Mouse (Mus musculus) frontal cortex, adult 2 months (tissue): ENCODE results near the gene Mrto4. TPM values are rescaled to one million over a fixed set of nuclear protein-coding genes. Genes with fewer than 3 reads are reported as not detected.
A peak's percentile ranks its signal among the peaks of the same experiment; 100 is the strongest.

ENCODE experiments used
- DNase-seq, 2 experiments: peaks; one replicate each; pipeline ENCODE4 v3.0.0; 2022; ENCODE audit warnings: low spot score in 1 of 2; ENCODE audit errors: extremely low spot score in 1 of 2
- polyA plus RNA-seq: library from polyadenylated mRNA; depleted of rRNA; stranded (reverse); fragments of >200 nt; gene quantifications from 2 replicates; pipeline ENCODE4 v1.2.3, GENCODE M21; 2012

The Mrto4 gene
- polyA plus RNA-seq, 1 experiment, result 53.6 TPM

GRCm38 (mm10) chr4:139341556-139342233, 10.7 kb downstream of the Mrto4 start:
- no peak for DNase-seq

GRCm38 (mm10) chr4:139340835-139341234, 11.5 kb downstream of the Mrto4 start:
- DNase-seq, result no peak

- no peak for DNase-seq
Observed at GRCm38 (mm10) chr4:139338145-139338544, 14.2 kb downstream of the Mrto4 start.

- DNase-seq, result peak in 1 of 2 experiments; percentile 67
Observed at GRCm38 (mm10) chr4:139336822-139337483, 15.4 kb downstream of the Mrto4 start.

- no peak for DNase-seq
Observed at GRCm38 (mm10) chr4:139335507-139335906, 16.9 kb downstream of the Mrto4 start.

- DNase-seq, result no peak
Observed at GRCm38 (mm10) chr4:139334631-139335295, 17.6 kb downstream of the Mrto4 start.

- DNase-seq, result peak in 1 of 2 experiments; percentile 35
Observed at GRCm38 (mm10) chr4:139330605-139331004, 21.8 kb downstream of the Mrto4 start.

- DNase-seq, result no peak
Observed at GRCm38 (mm10) chr4:139319740-139320139, 32.6 kb downstream of the Mrto4 start.

- no peak for DNase-seq
Observed at GRCm38 (mm10) chr4:139318449-139318848, 33.9 kb downstream of the Mrto4 start.

- no peak for DNase-seq
Observed at GRCm38 (mm10) chr4:139312632-139313031, 39.7 kb downstream of the Mrto4 start.

GRCm38 (mm10) chr4:139311707-139312106, 40.7 kb downstream of the Mrto4 start:
- no peak for DNase-seq

- no peak for DNase-seq
Observed at GRCm38 (mm10) chr4:139310899-139311701, 41.3 kb downstream of the Mrto4 start.

GRCm38 (mm10) chr4:139310171-139310898, 42.0 kb downstream of the Mrto4 start, which contains the start of the genes Pqlc2 and Akr7a5:
Pqlc2 (minus strand) TSS chr4:139310708.
Akr7a5 (plus strand) TSS chr4:139310744.
- DNase-seq, result peak; percentile 92 to 99

GRCm38 (mm10) chr4:139309651-139310050, 42.7 kb downstream of the Mrto4 start:
- DNase-seq, result no peak

- no peak for DNase-seq
Observed at GRCm38 (mm10) chr4:139307916-139308315, 44.5 kb downstream of the Mrto4 start.

GRCm38 (mm10) chr4:139305521-139305920, 46.9 kb downstream of the Mrto4 start:
- no peak for DNase-seq

- DNase-seq, result no peak
Observed at GRCm38 (mm10) chr4:139302241-139302640, 50.1 kb downstream of the Mrto4 start.

GRCm38 (mm10) chr4:139301780-139302179, 50.6 kb downstream of the Mrto4 start:
- no peak for DNase-seq

- DNase-seq, result no peak
Observed at GRCm38 (mm10) chr4:139298671-139299366, 53.6 kb downstream of the Mrto4 start.
